Mouse (Mus musculus): ENCODE results near the gene Bace2.
A peak's percentile ranks its signal among the peaks of the same experiment; 100 is the strongest.

Bace2 gene

DNA sequence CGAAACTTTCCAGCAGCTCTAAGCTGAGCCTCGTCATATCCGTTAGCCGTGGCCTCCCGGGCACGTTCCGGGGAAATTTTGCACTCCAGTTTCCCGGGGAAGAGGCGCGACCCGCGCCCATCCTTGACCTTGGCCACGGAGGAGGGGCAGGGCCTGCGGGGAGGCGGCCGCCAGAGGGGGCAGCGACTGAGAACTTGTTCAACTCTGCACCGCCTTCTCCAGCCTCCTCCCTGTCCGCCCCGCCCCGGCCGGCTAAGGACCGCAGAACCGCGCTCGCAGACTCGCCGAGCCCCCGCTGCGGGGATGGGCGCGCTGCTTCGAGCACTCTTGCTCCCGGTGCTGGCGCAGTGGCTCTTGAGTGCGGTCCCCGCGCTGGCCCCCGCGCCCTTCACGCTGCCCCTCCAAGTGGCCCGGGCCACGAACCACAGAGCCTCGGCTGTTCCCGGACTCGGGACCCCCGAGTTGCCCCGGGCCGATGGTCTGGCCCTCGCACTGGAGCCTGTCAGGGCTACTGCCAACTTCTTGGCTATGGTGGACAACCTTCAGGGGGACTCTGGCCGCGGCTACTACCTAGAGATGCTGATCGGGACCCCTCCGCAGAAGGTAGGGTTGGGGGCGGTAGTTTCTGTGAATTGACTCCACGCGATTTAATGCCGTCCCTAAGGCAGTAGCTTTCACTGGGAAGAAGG, at the start of gene Bace2:
Gene Bace2, plus strand, starts transcription at position 244 of the 689 bp plus-strand sequence.
- DNase-seq, result peak; percentile 8

DNA sequence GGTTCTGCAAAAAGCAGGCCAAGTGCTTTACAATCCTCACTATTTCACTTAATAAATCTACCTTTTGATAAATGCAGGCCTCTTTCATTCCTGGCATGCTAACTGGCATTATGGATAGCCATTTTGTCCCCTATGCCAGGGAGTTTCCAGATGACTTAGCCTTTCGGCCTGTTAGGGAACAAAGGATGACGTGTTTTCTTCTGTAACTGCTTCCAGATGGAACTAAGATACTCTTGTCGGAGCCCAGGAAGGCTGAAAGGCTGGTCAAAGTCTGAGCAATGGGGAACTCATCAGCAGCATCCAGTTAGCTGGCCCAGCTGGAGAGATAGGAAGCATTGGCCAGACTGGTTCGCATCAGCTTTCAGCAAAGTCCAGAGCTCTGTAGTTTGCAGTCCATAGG, 48.9 kb upstream of the Bace2 start:
- DNase-seq, result no peak

DNA sequence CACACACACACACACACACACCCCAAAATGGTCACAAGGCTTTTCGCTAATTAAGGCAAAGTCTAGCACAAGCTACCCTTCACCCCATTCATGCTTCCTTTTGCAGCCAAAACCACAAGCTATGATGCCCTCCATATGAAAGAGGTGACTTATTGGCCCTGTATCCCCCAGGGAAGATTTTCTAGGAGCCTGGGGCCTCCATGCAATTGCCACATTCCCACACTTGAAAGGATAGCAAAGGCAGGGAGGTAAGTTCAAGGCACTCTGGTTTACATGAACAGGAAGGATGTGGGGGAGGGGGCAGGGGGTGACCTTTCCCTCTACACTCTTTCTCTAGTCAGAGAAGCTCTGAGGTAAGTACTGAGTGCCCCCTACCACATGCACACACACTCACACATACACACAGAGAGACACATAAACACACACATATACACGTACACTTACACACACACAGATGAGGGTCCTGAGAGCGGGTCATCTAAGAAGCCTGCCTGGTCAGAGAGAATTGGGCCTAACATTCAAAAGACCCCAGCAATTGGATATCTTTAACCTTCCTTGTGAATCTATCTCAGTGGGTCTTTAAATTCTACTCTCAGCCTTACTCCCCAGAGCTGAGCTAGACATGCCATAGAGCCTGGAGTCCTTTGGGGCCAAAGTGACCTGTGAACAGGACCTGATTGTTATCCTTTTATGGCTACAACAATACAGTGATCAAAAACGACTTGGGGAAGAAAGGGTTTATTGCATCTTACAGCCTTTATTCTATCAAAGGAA, 46.6 kb upstream of the Bace2 start:
- no peak for DNase-seq

DNA sequence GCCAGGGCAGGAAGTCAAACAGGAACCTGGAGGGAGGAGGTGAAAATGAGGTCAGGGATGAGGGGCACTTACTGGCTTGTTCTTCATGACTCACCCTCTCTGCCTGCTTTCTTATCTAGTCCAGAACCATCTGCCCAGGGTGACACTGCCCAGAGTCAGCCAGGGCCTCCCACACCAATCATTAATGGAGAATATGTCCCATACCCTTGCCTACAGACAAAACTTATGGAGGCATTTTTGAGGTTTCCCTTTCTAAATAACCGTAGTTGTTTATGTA, 46.0 kb upstream of the Bace2 start:
- DNase-seq, result no peak

DNA sequence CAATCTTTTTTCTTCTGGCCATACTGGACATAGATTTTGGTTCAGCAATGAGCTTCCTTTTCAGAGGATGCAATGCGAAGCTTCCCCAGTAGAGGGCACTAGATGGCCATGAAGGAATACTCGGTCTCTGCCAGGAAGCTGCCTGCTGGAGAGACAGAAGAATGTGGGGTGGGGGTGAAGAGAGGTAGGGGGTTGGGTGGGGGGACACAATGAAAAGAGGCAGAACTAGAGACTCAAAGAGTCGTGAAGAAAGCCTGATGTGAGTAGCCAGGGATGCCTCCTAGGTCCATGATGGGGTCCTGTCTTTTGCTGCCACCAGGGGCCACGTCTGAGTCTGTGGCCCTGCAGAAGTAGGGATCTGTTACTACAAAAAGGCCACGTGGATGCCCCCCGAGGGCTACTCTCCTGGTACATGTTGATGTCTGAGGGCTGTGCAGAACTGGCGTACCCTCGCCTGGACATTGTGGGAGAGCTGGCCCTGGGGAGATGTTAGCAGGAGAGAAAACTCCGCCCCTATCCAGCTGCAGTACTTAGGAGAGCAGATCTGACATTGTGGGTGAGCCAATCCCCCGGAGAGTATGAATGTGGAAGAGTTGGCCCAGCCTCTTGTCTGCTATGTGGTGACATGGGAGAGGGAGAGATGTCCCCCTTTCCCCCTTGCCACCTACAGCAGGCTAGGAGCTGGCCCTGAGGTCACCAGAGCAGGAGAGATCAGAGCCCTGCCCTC, 43.4 kb upstream of the Bace2 start:
- DNase-seq, result peak; percentile 10

DNA sequence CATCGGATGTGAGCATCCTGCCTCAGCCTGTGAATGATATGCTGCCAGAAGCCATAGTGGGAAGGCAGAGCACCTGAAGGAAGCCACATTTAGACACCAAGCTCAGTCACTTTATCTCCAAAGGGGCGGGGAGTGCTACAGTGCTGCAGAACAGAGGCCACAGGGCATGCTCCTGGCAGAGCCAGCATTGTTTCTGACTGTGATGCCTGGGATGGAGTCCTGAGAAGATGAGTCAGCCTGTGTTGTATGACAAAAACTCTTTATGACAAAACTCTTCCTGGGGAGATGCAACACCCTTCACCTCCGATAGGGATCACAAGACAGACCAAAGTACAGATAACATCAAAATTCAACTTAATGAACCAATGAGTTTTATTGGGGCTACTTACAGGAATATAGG, 35.0 kb upstream of the Bace2 start:
- no peak for DNase-seq

DNA sequence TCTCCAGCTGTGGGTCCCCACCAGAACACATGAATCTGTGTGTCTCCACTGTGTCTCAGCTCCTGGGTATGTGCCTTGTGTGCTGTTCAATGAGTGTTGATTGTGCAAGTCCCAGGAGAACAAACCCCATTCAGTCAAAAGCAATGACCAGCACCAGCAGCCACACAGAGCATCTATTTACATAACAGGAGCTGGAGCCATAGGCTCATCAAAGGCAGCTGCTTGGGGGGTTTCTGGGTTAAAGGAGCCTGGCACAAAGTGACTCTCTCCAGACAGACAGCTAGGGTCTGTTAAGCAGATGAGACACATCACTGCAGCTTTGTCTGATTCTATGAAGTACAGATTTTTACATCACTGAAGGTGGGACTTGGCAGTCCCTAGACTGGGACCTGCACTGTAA, 33.9 kb upstream of the Bace2 start:
- DNase-seq, result peak; percentile 9

DNA sequence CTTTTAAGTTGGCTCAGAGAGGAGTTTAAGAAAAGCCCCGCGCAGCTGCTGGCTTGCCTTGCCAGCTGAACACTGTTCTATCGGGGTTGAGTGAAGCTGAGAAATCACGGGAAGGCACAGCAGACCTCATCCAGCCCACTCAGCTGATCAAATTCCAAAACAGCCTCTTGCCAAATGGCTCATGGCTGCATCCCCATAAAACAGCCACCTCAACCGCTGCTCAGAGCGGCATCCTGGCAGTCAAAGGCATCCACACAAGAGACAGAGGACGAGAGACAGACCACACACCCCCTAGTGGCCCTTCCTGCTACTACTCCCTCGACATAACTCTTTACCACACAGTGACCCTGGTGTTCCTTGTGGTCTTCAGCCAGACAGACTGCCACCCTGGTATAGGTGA, 30.6 kb upstream of the Bace2 start:
- DNase-seq, result no peak

DNA sequence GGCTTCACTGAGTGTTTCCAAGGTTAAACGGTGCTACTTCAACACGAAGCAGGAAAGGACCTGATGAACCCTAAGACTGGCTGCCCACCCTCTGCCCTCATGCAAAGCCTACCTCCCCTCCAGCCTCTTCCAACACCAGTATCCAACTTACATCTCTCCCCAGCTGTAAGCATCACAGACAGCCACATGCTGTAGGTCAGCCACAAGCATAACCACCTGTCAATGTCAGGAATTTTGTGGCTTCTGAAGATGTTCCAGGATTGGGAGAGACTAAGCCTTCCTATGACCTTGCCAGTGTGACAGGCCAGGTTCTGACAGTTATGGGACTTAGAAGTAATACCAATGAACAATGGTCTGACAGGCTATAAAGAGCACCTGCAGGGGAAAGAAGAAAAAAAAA, 27.9 kb upstream of the Bace2 start:
- DNase-seq, result no peak

DNA sequence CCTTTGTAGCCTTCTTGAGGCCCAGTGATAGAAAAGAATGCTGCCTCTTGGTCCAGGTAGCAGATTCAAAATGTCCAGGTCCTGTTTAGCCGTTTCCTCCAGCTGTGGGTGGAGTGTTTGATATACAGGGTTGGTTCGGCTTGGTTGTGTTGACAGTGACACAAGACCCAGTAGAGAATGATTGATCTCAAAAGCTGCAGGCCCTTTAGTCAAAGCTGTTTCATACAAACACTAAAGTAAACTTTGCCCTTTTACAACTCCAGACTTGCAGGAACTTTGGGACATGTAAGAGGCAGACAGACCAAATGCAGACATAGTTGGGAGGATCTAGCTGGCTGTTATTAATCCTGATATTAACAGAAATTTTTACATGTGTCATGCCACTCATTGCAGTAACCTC, 3.5 kb upstream of the Bace2 start:
- DNase-seq, result no peak

DNA sequence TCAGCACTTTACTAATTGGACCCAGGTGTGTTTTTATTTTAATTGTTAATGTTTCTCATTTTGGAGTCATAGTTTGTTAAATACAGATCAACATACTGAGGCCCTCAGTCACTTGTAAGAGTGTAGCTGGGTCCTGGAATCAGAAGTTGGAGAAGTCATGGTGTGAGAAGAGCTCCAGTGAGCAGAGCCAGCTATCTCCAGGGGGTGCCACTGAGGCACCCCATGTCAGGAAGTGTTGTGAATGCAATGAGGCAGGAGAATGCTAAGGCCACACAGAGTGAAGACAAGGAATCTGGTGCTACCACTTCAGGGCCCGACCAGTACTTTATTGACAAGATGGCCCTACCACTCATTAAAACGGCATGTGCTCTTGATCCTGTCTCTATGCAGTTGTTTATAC, 1.9 kb upstream of the Bace2 start:
- DNase-seq, result no peak

DNA sequence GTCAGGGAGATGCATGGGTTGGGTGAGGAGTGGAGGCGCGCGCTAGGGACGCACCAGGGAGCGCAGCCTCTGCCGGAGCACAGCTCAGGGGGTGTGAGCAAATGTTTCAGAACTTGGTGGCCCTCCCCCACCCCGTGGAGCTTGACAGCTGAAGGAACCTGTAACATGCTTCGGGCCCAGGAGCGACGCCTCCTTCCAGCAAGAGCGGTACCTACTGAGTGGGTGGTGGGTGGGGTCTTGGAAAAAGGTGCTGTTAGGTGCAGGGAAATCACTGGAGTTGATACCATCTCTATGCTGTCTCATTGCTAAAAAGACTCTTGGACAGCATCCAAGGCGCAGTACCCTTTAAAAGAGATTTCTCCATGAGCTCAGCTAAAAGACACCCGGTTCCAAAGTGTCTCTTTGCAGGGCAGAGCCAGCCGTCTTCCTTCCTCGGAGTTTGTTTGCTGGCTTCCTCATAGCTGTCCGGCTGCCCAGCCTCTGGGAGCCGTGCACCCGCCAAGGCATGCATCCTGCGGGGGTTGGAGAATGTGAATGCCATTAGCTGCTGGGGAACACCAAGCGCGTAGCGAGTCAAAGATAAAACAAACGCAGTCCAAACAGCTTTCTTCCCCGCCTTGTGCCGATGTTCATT, 763 bp downstream of the Bace2 start:
- DNase-seq, result no peak

DNA sequence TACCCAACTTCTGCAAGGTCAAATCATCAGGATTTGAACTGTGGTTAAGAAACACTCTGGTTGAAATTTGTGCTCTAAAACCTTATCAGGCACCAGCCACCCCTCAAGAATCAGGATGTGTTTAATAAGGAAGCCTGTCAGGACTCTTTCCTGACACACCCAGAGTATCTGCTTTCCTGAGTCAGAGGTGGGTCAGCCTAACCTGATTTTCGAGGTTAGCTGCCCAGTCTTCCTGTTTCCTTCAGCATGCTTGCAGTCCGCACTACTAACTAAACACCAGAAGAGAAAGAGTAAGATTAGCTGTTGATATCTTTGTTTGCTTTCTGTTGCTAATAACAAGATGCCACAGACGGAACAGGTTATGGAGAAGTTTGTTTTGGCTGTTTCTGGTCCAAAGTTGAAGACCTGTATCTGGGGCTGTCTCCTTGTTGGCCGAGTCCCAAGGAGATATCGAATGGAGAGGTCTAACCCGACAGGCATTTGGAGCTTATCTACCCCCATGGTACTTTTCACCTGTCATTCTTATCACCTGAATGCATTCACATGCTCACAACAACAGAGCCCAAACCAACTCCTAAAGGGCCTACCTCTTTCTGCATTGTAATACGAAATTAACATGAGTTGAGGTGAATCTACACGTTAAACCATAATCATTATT, 5.8 kb downstream of the Bace2 start:
- DNase-seq, result no peak

DNA sequence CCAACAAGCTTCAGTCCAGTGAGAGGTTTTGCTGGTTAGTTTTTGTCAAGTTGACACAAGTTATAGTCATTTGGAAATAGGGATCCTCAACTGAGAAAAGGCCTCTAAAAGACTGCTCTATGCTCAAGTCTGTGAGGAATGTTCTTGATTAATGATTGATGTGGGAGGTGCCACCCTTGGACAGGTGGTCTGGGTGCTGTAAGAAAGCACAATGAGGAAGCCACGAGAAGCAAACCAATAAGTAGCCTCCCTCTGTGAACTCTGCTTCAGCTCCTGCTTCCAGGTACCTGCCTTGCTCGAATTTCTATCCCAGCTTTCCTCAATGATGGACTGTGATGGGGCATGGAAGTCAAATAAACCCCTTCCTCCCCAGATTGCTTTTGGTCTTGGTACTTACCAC, 9.6 kb downstream of the Bace2 start:
- DNase-seq, result no peak

DNA sequence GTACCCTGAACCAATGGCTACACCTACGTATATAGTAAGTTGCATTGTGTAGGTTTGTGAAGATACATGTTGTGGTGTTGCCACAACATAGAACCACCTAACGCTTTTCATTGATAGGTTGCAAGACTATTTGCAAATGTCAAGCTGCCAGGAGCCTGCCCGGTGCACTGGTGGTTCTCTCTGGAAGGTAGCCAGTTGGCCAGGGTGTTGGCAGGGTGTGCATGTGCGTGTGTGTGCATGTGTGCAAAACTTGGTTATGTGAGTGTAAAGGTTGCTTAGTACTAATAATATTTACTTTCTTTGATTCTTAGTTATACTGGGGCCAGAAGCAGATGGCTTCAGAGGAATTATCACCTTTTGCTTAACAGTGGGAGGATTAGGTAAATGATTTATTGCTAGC, 13.7 kb downstream of the Bace2 start:
- no peak for DNase-seq

DNA sequence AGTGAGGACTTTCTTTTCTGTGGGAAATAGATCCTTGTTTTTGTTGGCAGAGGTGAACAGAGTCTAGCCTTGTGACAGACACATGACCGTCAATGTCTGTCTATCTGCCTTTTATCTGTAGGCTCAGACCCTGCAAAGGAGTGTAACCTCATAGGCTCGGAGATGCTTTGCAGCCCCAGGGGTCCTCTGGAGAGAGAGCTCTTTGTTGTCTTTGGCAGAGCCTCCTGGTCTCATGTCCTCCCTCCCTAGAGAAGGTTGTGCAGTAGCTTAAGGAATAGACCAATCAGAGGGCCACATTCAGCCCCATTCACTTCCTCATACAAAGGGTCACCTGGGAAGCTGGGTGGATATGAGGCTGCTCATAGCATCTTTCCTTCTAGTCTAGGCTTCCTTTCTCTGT, 31.4 kb downstream of the Bace2 start:
- DNase-seq, result no peak

DNA sequence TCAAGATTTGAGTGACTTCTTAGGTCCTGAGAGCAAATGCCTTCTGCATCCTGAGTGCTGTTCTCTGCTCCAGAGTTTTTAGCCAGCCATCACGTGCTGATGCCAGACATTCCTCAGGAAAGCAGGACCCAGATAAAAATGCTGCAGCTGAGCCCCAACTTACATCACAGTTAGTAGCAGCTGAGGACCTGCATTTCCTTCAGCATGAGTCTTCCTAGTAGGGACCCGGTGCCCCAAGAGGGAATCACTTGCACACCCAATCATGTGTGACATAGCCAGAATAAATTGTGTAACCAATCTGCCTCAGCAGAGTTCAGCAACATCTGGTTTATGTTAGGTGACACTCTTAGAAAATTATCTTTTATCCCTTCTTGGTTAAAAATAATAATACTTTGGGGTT, 34.7 kb downstream of the Bace2 start:
- DNase-seq, result no peak

DNA sequence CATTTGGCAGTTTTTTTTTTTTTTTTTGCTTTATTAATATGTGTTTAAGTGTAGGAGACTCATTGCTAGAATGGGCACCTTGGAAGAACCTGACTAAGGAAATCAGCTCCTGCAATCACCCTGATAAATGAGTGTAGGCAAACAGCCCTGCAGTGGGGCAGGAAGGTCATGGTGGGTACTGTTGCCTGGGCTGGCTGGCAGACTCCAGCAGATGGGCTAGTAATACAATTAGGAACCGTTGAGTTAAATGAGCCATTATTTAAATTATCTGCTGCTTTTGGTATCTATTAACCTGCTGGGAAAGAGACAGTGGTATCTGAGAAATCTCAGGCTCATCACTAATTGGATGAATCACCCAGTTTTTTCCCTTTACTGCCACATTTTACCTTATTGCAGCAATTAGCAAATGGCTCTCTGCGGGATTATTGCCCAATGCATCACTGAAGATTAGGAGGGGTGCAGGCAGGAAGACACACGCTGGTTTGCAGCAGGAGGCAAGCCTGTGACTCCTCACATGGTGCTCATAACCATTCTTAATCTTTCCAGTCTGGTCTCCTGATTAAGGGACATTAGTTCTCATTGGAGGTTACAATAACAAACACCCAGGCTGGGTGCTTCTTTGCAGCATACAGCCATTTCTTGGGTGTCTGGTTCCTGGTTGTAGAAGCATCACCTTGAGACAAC, 35.3 kb downstream of the Bace2 start:
- no peak for DNase-seq

DNA sequence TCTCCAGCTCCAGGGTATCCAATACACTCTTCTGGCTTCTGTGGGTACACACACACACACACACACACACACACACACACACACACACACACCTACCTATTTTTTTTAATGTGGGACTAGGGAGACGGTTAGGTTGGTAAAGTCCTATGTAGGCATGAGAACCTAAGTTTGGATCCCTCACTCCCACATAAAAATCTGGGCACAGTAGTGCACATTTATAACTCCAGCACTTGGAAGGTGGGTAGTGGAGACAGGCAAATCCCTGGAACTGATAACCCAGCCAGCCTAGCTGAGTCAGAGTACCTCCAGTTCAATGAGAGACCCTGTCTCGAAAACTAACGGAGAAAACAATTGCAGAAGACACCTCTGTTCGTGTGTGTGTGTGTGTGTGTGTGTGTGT, 39.9 kb downstream of the Bace2 start:
- DNase-seq, result no peak

DNA sequence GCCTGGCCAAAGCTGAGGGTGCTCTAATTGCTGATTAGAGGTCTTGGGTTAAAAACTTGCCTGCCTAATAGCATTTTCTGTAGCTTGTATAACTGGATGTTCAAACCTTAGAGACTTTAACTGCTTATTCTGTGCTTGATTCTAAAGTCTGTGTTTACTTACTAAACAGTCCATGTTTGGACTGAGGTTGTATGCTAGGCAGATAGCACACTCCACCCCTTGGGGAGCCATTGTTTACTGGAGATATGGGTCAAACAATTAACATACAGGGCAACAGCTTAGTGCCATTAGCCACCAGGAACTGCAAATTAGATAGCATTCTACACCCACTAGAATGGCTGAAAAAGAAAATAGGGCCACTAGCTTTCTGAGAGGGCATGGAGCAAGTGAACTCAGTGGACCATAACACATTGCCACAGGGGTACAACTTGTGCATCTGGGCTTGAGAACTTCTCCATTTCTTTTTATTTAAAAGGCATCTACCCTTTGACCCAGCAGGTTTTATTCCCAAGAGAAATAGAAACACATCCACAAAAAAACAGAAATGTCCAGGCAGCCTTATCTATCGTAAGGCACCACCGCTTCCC, 41.5 kb downstream of the Bace2 start:
- DNase-seq, result no peak

DNA sequence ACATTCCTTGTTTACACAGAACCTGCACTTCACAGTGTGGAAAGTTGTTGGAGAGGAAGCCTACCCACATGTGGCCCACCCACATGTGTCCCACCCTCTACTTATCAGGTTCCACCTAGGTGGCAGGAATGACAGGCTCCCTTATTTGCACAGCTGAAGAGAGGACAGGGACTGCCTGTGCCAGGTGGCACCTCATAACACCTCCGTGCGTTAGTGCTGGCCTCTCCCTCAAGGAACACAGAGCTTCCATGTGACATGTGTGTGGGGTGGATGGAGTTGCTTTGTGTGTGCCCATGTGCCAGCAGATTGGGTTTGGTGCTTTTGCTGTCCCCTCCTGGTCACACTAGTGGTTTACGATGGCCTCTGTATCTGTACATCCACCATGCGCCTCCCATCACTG, 43.4 kb downstream of the Bace2 start:
- DNase-seq, result no peak

DNA sequence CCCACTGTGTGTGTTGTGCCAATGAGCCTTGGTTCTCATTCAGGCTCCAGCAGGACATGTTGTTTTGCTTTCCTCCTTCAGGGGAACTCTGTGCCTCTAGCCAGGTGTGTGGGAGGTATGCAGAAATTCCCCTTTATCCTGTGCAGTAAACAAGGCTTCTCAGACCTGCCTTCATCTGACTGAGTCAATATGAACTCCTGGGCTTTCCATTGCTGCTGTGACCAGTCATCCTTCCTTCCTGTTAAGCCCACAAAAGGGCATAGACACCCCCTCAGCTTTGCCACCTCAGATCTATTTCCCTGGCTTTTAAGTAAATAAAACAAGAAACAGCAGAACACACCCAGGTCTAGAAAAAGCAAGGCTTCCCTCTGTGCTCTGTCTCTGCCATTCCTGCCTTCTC, 45.2 kb downstream of the Bace2 start:
- DNase-seq, result no peak
